Mouse (Mus musculus): ENCODE results near the gene Tlr4.

- no peak for TF ChIP-seq CTCF (IDR thresholded peaks at IDR 0.05; ENCODE audit: control insufficient read depth, insufficient read depth, low read length)
- TF ChIP-seq POLR2A (IDR thresholded peaks at IDR 0.05; ENCODE audit: borderline replicate concordance, control insufficient read depth, low read depth, low read length) = no peak
Observed at GRCm38 (mm10) chr4:66875751-66876150, 48.4 kb downstream of the Tlr4 start.

Data from bone marrow, adult 2 months (tissue).